Mouse (Mus musculus) right cerebral cortex, postnatal 25 days (tissue): ENCODE data around the gene Camsap1.

Experiments used
- DNase-seq: peaks from one replicate; pipeline ENCODE4 v3.0.0; 2022

Camsap1 gene

DNA sequence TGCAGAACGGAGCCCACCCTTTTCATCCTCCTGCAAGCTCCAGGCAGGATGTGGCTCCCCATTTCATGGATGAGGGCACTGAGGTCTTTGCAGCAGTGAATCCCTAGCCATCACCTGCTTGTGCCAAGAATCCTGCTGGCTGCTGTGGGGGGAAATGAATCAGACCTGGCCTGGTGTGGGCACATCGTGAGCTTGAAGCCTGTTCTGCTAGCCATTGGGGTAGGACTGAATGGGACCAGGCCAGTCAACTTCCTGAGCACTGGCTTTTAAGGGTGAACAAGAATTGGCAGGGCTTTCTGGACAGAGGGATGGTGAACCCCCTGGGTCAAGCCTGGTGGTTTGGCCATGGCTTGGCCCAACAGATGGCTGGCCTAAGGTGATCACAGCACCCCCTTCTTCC lies 104.6 kb downstream of the Camsap1 start:
- no peak for DNase-seq

DNA sequence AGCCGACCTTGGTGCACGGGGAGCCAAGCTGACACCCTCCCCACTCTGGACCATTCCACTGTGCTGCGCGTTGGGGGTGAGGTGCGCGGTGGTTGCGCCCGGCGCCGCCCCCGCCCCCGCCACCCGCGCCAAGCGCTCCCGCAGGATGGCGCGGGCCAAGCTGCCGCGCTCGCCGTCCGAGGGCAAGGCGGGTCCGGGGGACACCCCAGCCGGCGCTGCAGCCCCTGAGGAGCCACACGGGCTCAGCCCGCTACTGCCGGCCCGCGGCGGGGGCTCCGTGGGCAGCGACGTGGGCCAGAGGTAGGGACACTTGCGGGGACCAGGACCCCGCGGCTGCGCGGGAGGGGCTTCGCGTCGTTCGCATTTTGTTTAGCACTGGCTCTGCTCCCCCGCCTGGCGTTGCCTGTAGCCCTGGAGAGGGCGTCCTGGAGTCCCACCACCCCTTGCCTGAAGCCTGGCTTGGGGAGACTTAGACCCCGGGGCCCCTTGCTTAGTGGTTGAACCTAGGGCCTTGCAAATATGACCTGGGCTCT lies 105.3 kb downstream of the Camsap1 start:
- peak; percentile 59 for DNase-seq

- no peak for DNase-seq
Measured at GRCm38 (mm10) chr2:25877250-25877735, 105.8 kb downstream of the Camsap1 start.
